10 mouse cellular contexts compared by ENCODE assay signal in the genomic region with DNA sequence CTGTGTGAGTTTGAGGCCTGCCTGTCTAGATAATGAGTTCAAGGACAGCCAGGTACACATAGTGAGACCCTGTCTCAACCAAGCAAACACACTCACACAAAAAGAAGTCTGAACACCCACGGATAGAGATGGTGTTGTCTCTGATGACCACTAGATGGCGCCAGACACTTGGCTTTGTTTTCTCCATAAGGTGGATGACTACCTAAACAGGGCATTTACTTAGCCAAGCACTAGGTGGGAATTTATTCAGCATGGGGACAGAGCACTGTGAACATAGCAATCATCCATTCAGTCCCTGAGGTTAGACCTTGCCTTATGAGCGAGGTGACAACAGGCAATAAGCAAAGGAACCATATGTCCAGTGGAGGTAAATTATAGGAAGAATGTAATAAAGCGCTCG. TPM values are rescaled to one million over a fixed set of nuclear protein-coding genes. Genes with fewer than 3 reads are reported as not detected.
DNase-seq lines count a peak whose midpoint lies in the region; ATAC-seq and TF ChIP-seq lines count a peak whose summit lies in the region.
"Had no signal": no experiment of that assay in that cellular context is flagged by ENCODE, and none has a peak within 500 bp of the region (broad histone marks: within the 10 kb centered on the region; RNA-seq: fewer than 3 reads in every experiment).

No protein-coding gene starts in this region.

- peaks cover 58% of the 10 kb centered on the region for H3K4me1 ChIP-seq in E14TG2a.4 (replicated peaks; ENCODE audit: low read depth, low read length)
- H3K4me1 ChIP-seq in forebrain, embryonic 11.5 days (replicated peaks; ENCODE audit: control insufficient read depth, insufficient read depth, low read length): no peaks in the 10 kb centered on the region
- H3K4me1 ChIP-seq in midbrain, embryonic 14.5 days (ENCODE audit: control insufficient read depth, insufficient read depth, low read length): no peaks in the 10 kb centered on the region

- ATAC-seq in forebrain, embryonic 11.5 days (replicated peaks; ENCODE audit: low FRiP score): no peak; the same call in 1 of the 2 replicates
- ATAC-seq in midbrain, embryonic 14.5 days (ENCODE audit: low FRiP score, low TSS enrichment): no peak

- no peak overlapping the region for H3K4me3 ChIP-seq in E14TG2a.4 (replicated peaks; ENCODE audit: low read length)
- no peak overlapping the region for H3K4me3 ChIP-seq in forebrain, embryonic 11.5 days (ENCODE audit: low read depth, low read length)
- no peak overlapping the region for H3K4me3 ChIP-seq in midbrain, embryonic 14.5 days (replicated peaks; ENCODE audit: low read depth, low read length)
- H3K4me3 ChIP-seq: embryonic facial prominence, embryonic 15.5 days had no signal

- no peak overlapping the region for H3K4me2 ChIP-seq in forebrain, embryonic 11.5 days (ENCODE audit: low read depth, low read length, severe bottlenecking)
- H3K4me2 ChIP-seq in midbrain, embryonic 14.5 days (ENCODE audit: low read length): no peak overlapping the region
- H3K4me2 ChIP-seq: embryonic facial prominence, embryonic 15.5 days had no signal

- 50% methylated on average over 5 of the region's 5 CpGs for WGBS in forebrain, embryonic 11.5 days
- WGBS in midbrain, embryonic 14.5 days: 52% methylated on average over 5 of the region's 5 CpGs

- peak; percentile 80 for TF ChIP-seq CTCF in E14TG2a.4 (conservative IDR thresholded peaks at IDR 0.05; ENCODE audit: low read length)

- intact Hi-C loops in heart, postnatal 14 days (cut with DNase I): loop anchor here (1.0 to 5.0 kb wide), 6 partner anchors 15 to 387 kb away; a partner anchor contains a TSS

- peak; percentile 59 to 73 for DNase-seq in heart, postnatal 14 days
- DNase-seq in heart, adult 11 months: no peak
- peak; percentile 39 for DNase-seq in brain, embryonic 18.5 days (ENCODE audit: low read depth, low spot score)
- DNase-seq in forebrain, embryonic 11.5 days (ENCODE audit: low spot score): peak; percentile 64
- DNase-seq in kidney, postnatal 4 days: peak; percentile 65 to 69
- DNase-seq in midbrain, embryonic 14.5 days: peak; percentile 90
- peak; percentile 29 to 62 for DNase-seq in thymus, postnatal 10 days (ENCODE audit: low spot score in 2 of 2)

- H3K27me3 ChIP-seq in E14TG2a.4 (ENCODE audit: insufficient read depth, low read length): no peaks in the 10 kb centered on the region
- no peaks in the 10 kb centered on the region for H3K27me3 ChIP-seq in forebrain, embryonic 11.5 days (ENCODE audit: control insufficient read depth, insufficient read depth, low read length)
- H3K27me3 ChIP-seq in midbrain, embryonic 14.5 days (ENCODE audit: control insufficient read depth, insufficient read depth, low read length): no peaks in the 10 kb centered on the region
- H3K27me3 ChIP-seq: embryonic facial prominence, embryonic 15.5 days had no signal

- H3K36me3 ChIP-seq in E14TG2a.4 (ENCODE audit: insufficient read depth, low read length): peaks cover 72% of the 10 kb centered on the region
- H3K36me3 ChIP-seq in forebrain, embryonic 11.5 days (ENCODE audit: control insufficient read depth, insufficient read depth, low read length): no peaks in the 10 kb centered on the region
- peaks cover 25% of the 10 kb centered on the region for H3K36me3 ChIP-seq in midbrain, embryonic 14.5 days (ENCODE audit: control insufficient read depth, insufficient read depth, low read length)

- H3K9ac ChIP-seq in forebrain, embryonic 11.5 days (ENCODE audit: low read length): no peak overlapping the region
- no peak overlapping the region for H3K9ac ChIP-seq in midbrain, embryonic 14.5 days (replicated peaks; ENCODE audit: low read length)
- H3K9ac ChIP-seq: embryonic facial prominence, embryonic 15.5 days had no signal

- no peaks in the 10 kb centered on the region for H3K9me3 ChIP-seq in E14TG2a.4 (ENCODE audit: low read length)
- no peaks in the 10 kb centered on the region for H3K9me3 ChIP-seq in forebrain, embryonic 11.5 days (ENCODE audit: control insufficient read depth, low read length)
- H3K9me3 ChIP-seq in midbrain, embryonic 14.5 days (ENCODE audit: control insufficient read depth, low read length): no peaks in the 10 kb centered on the region
- H3K9me3 ChIP-seq: embryonic facial prominence, embryonic 15.5 days had no signal

- no peak overlapping the region for H3K27ac ChIP-seq in forebrain, embryonic 11.5 days (ENCODE audit: low read depth, low read length)
- H3K27ac ChIP-seq in midbrain, embryonic 14.5 days (replicated peaks; ENCODE audit: low read depth, low read length): no peak overlapping the region
- H3K27ac ChIP-seq: embryonic facial prominence, embryonic 15.5 days had no signal

RNA-seq across cellular contexts. Expression of a gene that starts 15.4 kb away (rescaled TPM):
- total RNA-seq in heart, postnatal 14 days (2021): 10 to 100 TPM; 15.4 to 17.6 TPM
- polyA plus RNA-seq in forebrain, embryonic 11.5 days (2014; fragmentation: Nextera tagmentation; extraction: Ambion mirVana): 34.7 and 35.8 TPM in 2 replicates
- 33.2 and 38.1 TPM in 2 replicates for polyA plus RNA-seq in midbrain, embryonic 14.5 days (2014; fragmentation: Nextera tagmentation; extraction: Ambion mirVana)

RNA-seq across cellular contexts. Expression of a gene that starts 42.2 kb away (rescaled TPM):
- 100 to 1,000 TPM; 155 to 177 TPM for total RNA-seq in heart, postnatal 14 days (2021)
- polyA plus RNA-seq in forebrain, embryonic 11.5 days (2014; fragmentation: Nextera tagmentation; extraction: Ambion mirVana): 58.7 and 60.3 TPM in 2 replicates
- polyA plus RNA-seq in midbrain, embryonic 14.5 days (2014; fragmentation: Nextera tagmentation; extraction: Ambion mirVana): 179 and 180 TPM in 2 replicates

RNA-seq across cellular contexts. Expression of a gene that starts 51.5 kb away (rescaled TPM):
- 10 to 100 TPM; 10.7 to 11.1 TPM for total RNA-seq in heart, postnatal 14 days (2021)
- 2.4 and 3.4 TPM in 2 replicates for polyA plus RNA-seq in forebrain, embryonic 11.5 days (2014; fragmentation: Nextera tagmentation; extraction: Ambion mirVana)
- polyA plus RNA-seq in midbrain, embryonic 14.5 days (2014; fragmentation: Nextera tagmentation; extraction: Ambion mirVana): 10.5 and 21.2 TPM in 2 replicates
- polyA plus RNA-seq: liver, embryonic 16.5 days had no signal
